Mouse (Mus musculus): ENCODE results near the gene Camsap3.
"Not testable (repeated sequence)": the region's sequence is repeated elsewhere in the genome, so short reads cannot be mapped to it uniquely, and the experiment has no call there.

Gene Camsap3
- long read RNA-seq, experiment 1, result 0 reads
- long read RNA-seq, experiment 2, partial matches to known transcripts, result 1 of 1 reads
- long read RNA-seq, experiment 2, other reads (novel, unspliced or antisense), result 0 of 1 reads

- intact Hi-C loops (cut with DNase I), result no loop called here
These were observed at the start of gene Camsap3 for GRCm38 (mm10) chr8:3586993-3587390. Gene Camsap3, plus strand, starts transcription at chr8:3587293.

- intact Hi-C loops (cut with DNase I), result no loop called here
These were observed 49.4 kb upstream of the Camsap3 start for GRCm38 (mm10) chr8:3537666-3538065.

DNA sequence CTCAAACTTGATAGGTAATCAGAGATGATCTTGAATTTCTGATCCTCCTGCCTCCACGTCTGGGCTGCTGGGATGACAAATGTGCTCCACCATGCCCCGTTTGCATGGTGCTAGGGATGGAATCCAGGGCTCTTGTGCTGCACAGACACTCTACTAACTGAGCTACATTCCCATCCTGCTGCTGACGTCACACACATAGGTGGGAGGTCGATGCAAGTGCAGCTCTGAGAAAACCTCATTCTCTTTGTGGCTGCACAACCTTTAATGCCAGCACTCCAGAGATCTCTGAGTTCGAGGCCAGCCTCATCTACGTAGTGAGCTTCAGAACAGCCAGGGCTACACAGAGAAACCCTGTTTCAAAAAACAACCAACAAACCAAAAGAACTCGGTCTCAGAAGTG, 47.9 kb upstream of the Camsap3 start:
- intact Hi-C loops (cut with DNase I), result no loop called here

GRCm38 (mm10) chr8:3540076-3540475, 47.0 kb upstream of the Camsap3 start:
- intact Hi-C loops (cut with DNase I), result no loop called here

GRCm38 (mm10) chr8:3546511-3546910, 40.6 kb upstream of the Camsap3 start:
- intact Hi-C loops (cut with DNase I), result no loop called here

DNA sequence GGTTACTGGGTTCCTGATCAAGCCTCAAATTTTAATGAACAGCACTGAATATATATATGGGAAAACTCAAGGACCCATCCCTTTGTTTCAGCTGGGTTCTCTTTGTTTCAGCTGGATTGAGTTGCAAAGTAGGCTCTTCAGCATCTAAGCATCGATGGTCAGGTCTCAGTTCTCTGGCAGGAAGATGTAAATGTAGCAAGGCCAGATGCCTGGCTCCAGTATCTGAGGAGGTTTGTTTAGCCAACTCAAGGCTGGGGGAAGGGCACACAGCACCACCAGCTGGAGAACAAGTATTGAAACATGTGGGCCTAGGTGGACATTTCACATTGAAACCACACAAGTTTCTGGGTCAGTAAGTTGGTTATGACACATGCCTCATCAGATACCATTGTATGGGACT, 34.9 kb upstream of the Camsap3 start:
- intact Hi-C loops (cut with DNase I), result no loop called here

GRCm38 (mm10) chr8:3556114-3556513, 31.0 kb upstream of the Camsap3 start:
- intact Hi-C loops (cut with DNase I), result no loop called here

- intact Hi-C loops (cut with DNase I), result no loop called here
These were observed 19.3 kb upstream of the Camsap3 start, which contains the start of gene C330021F23Rik for GRCm38 (mm10) chr8:3567641-3568371. Gene C330021F23Rik, plus strand, starts transcription at chr8:3567990.

- intact Hi-C loops (cut with DNase I), result no loop called here
These were observed 18.7 kb upstream of the Camsap3 start for GRCm38 (mm10) chr8:3568378-3568777.

- intact Hi-C loops (cut with DNase I), result no loop called here
These were observed 17.3 kb upstream of the Camsap3 start for GRCm38 (mm10) chr8:3569784-3570183.

DNA sequence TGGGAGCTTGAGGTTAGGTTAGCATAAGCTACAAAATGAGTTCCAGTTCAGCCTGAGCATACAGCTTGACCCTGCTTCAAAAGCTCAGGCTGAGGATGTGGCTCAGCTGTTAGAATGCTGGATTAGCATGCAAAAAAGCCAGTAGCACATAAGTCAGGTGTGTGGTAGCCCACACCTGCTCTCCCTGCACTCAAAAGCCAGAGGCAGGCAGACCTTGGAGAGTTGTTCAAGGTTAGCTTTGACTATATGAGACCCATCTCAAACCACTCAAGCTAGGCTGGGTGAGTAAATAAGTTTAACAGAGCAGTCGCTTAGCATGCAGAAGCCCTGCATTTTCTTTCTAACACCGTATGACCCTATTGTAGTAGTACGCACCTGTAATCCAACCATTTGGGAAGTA, 12.5 kb upstream of the Camsap3 start:
- intact Hi-C loops (cut with DNase I), result no loop called here

DNA sequence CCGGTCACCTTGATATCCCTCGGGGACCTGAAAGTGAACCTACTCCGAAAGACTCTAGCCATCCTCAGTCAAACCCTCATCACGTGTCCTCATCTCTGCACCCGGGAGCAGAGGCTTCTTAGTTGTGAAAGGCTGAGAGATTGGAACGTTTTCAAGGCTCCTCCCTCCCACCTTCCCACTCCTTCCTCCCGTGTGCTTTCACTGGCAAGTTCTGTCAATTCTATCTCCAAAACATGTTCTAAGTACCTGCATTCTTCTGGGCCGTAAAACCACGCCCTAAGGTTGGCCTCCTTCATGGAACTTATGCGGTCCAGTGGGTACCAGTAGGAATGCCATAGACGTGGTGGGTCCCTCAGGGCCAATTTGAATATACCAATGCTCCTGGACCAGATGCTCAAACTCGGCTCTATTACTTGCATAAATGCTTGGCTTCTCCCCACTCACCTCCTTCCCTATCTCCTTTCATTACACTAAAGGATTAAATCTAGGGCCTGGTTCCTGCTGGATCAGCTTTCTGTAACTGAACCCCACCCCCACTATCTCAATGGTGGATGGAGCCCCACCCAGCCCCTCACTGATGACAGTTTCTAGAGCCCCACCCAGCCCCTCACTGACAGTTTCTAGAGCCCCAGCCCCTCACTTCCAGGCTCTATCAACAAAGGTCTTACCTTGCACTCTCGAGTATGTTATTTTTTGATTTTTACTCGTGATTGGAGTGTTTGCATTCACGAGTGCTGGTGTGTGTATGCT, 10.7 kb upstream of the Camsap3 start:
- intact Hi-C loops (cut with DNase I), result no loop called here

GRCm38 (mm10) chr8:3579390-3580364, 7.4 kb upstream of the Camsap3 start:
- intact Hi-C loops (cut with DNase I), result no loop called here

DNA sequence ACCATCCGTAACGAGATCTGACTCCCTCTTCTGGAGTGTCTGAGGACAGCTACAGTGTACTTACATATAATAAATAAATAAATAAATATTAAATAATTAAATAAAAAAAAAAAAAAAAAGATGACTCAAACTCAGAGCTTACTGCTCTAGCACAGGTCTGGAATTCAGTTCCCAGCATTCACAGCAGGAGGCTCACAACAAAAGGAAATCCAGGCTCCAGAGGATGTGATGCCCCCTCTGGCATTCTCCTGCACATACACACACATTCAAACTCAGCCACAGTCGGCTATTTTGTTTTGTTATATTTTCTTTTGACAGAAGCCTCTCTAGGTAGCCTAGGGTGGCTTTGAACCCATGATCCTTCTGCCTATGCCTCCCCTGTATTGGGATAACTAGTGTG, 5.1 kb upstream of the Camsap3 start:
- intact Hi-C loops (cut with DNase I), result not testable (repeated sequence)

DNA sequence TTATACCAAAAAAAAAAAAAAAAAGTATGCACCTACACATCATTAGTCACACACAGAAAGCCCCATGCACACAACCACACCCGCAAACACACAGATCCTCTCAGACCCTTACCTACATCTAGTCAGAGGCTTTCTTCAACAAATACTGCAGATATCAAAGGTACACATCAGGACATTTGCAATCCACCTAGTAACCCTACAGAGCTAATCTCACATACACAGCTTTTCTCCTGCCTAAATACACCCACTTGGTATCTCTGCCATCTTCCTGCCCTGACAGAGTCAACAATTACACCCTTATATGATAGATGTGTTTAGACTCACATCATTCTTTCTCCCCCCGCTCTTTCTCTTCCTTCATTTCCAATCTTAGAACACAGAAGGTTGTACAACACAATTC, 641 bp upstream of the Camsap3 start:
- intact Hi-C loops (cut with DNase I), result no loop called here

DNA sequence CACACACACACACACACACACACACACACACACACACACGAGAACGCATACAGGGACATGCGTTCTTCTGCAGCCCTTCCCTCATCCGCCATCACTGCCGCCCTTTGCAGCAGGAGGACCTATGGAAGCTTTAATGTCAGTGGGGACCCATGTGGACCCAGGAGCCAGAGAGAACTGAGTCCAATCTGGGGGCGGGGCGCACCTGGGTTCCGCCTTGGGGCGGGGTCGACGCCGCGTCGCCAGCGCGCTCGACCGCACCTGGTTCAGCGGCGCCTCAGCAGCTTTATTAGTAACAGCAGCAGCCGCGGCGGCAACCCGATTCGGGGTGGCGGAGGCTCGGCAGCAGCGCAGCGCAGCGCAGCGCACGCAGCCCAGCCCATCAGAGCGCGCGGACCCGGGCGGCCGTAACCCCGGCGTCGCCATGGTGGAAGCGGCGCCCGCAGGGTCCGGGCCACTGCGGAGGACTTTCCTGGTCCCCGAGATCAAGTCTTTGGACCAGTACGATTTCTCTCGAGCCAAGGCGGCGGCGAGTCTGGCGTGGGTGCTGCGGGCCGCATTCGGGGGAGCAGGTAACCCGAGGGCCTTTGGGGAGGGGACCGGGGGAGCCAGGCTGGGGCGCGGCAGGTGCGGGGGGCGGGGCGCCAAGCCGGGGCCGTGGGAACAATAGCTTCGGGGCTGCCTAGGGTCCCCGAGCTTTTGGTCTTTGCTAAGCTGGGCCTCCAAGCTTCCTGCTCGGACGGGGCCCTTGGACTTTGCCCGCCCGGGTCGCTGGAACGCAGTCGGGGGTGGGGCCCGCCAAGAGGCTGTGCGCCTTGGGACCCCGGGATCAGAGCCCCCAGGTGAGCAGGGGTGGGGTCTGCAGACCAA, 531 bp downstream of the Camsap3 start:
- intact Hi-C loops (cut with DNase I), result no loop called here

- intact Hi-C loops (cut with DNase I), result no loop called here
These were observed 1.2 kb downstream of the Camsap3 start for GRCm38 (mm10) chr8:3588258-3588633.

- intact Hi-C loops (cut with DNase I), result no loop called here
These were observed 6.4 kb downstream of the Camsap3 start for GRCm38 (mm10) chr8:3593470-3593869.

DNA sequence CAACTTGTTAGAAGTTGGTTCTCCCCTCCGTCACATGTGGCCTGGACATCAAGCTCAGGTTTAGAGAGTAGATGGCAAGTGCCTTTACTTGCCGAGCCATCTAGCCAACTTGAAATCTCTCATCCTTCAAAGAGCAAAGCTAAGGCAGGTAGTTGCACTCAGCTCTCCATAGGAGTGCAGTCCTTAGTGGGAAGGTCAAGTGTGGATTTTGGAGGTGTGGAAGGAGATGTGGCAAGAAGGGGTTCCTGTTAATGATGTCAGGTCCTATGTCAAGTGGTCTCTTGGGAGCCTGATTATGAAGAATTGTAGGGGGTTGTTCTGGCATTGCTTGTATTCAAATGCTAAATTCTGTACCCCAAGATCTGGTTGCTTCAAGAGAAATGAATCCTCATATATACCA, 7.4 kb downstream of the Camsap3 start:
- intact Hi-C loops (cut with DNase I), result no loop called here

DNA sequence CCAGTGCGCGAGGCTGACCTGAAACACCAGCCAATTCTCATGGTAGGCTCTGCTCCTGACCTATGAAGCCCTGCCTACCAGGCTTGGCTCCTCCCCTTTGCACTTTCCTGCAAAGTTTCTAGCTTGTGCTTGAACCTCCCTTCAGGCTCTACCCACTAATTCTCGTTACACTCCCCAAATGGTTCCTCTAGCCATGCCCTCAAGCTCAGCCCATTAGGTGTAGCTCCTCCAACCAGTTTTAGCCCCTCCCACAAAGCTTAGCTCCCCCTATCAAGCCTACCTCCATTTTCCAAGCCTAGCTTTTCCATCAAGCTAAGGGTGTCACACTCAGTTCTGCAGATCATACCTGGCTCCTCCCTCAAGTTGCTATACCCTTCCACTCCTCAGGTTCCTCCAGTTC, 11.0 kb downstream of the Camsap3 start:
- intact Hi-C loops (cut with DNase I), result no loop called here

All from adrenal gland (tissue).